Mouse (Mus musculus): ENCODE results near the gene Aff3.

GRCm38 (mm10) chr1:38321861-38322260 is 342.9 kb downstream of the Aff3 start:
- TF ChIP-seq CTCF (IDR thresholded peaks at IDR 0.05; ENCODE audit: low read depth) (no peak), EP300 (IDR thresholded peaks at IDR 0.05; ENCODE audit: low read depth) (peak; percentile 67; the same call in 1 of the 2 replicates)

All from heart, postnatal 0 days (tissue).